ENCODE assay signal across 11 mouse cellular contexts in genomic region chr4:135362828-135363227, GRCm38 (mm10).
"Had no signal": no experiment of that assay in that cellular context is flagged by ENCODE, and none has a peak within 500 bp of the region (broad histone marks: within the 10 kb centered on the region; RNA-seq: fewer than 3 reads in every experiment).

No protein-coding gene starts in this region.

- H3K4me3 ChIP-seq: limb, embryonic 13.5 days; midbrain, embryonic 12.5 days; stomach, embryonic 15.5 days had no signal

- H3K4me2 ChIP-seq: limb, embryonic 13.5 days; midbrain, embryonic 12.5 days; stomach, embryonic 15.5 days had no signal

- H3K9me3 ChIP-seq: limb, embryonic 13.5 days; midbrain, embryonic 12.5 days; stomach, embryonic 15.5 days had no signal

- DNase-seq: kidney, adult 8-10 months; kidney, postnatal 25 days; left cerebral cortex, postnatal 4 days; lung, adult 18-20 months; thymus, postnatal 4 days had no signal

- H3K9ac ChIP-seq: limb, embryonic 13.5 days; liver, embryonic 14.5 days; midbrain, embryonic 12.5 days; stomach, embryonic 15.5 days had no signal

- H3K36me3 ChIP-seq: limb, embryonic 13.5 days; midbrain, embryonic 12.5 days; stomach, embryonic 15.5 days had no signal

- H3K27ac ChIP-seq: limb, embryonic 13.5 days; liver, embryonic 14.5 days; midbrain, embryonic 12.5 days; stomach, embryonic 15.5 days had no signal

- ATAC-seq: intestine, postnatal 0 days; midbrain, embryonic 16.5 days had no signal

- H3K27me3 ChIP-seq: limb, embryonic 13.5 days; stomach, embryonic 15.5 days had no signal

- H3K4me1 ChIP-seq: limb, embryonic 13.5 days; stomach, embryonic 15.5 days had no signal
